In the genomic region with DNA sequence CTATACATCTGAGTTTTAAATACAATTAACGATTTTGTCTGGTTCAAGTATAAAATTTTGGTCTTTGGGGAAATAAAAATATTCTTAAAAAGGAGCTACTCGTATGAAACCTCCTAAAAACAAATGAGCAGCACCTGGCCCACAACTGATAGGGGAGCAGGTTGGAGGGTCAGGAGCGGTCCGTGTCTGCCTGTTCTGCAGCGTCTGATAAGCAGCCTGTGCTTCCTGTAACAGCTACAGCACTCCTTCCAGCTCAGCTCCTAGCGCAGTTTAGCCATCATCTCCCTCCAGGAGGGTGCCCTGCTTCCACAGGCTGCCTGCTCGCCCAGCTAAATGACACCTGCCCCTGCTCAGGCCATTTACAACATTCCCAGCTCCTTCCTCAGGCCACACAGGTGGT, we compare ENCODE assay signal across 12 mouse cellular contexts. TPM values are rescaled to one million over a fixed set of nuclear protein-coding genes. Genes with fewer than 3 reads are reported as not detected.
DNase-seq lines count a peak whose midpoint lies in the region; ATAC-seq and TF ChIP-seq lines count a peak whose summit lies in the region.
"Had no signal": no experiment of that assay in that cellular context is flagged by ENCODE, and none has a peak within 500 bp of the region (broad histone marks: within the 10 kb centered on the region; RNA-seq: fewer than 3 reads in every experiment).

No protein-coding gene starts in this region.

- H3K4me2 ChIP-seq in liver, embryonic 14.5 days (ENCODE audit: low read depth) = peak overlapping the region; percentile 91
- no peak overlapping the region for H3K4me2 ChIP-seq in stomach, embryonic 16.5 days (ENCODE audit: low read depth, low read length)

- WGBS in heart, embryonic 10.5 days = 25% methylated on average over 7 of the region's 7 CpGs
- WGBS in liver, embryonic 14.5 days (ENCODE audit: insufficient replicate concordance) = 6% methylated on average over 7 of the region's 7 CpGs
- 47% methylated on average over 7 of the region's 7 CpGs for WGBS in stomach, embryonic 16.5 days

- intact Hi-C loops in heart, postnatal 36 days (cut with DNase I) = no loop called here

- no peak for TF ChIP-seq POLR2A in testis, adult 2 months (IDR thresholded peaks at IDR 0.05; ENCODE audit: control insufficient read depth, low read depth, low read length)

- ATAC-seq in liver, embryonic 14.5 days (ENCODE audit: insufficient read depth) = peak; percentile 99
- ATAC-seq in stomach, embryonic 16.5 days (ENCODE audit: insufficient read depth, low FRiP score) = peak; percentile 71; the same call in 1 of the 2 replicates
- ATAC-seq: activated CD4-positive, CD25-positive, alpha-beta regulatory T cell, adult 4 months had no signal

- no peaks in the 10 kb centered on the region for H3K27me3 ChIP-seq in heart, embryonic 10.5 days (ENCODE audit: insufficient read depth, poor library complexity, severe bottlenecking)
- H3K27me3 ChIP-seq in testis, adult 2 months (ENCODE audit: control insufficient read depth, insufficient read depth, low read length) = no peaks in the 10 kb centered on the region
- H3K27me3 ChIP-seq in liver, embryonic 14.5 days (ENCODE audit: control insufficient read depth, insufficient read depth, low read length) = no peaks in the 10 kb centered on the region
- no peaks in the 10 kb centered on the region for H3K27me3 ChIP-seq in stomach, embryonic 16.5 days (ENCODE audit: control insufficient read depth, insufficient read depth, low read length)
- H3K27me3 ChIP-seq: CH12.LX had no signal

- H3K9me3 ChIP-seq in heart, embryonic 10.5 days = no peaks in the 10 kb centered on the region
- H3K9me3 ChIP-seq in liver, embryonic 14.5 days (ENCODE audit: control insufficient read depth, low read length) = no peaks in the 10 kb centered on the region
- H3K9me3 ChIP-seq in stomach, embryonic 16.5 days (replicated peaks; ENCODE audit: control insufficient read depth, low read length) = no peaks in the 10 kb centered on the region
- H3K9me3 ChIP-seq: embryonic facial prominence, embryonic 10.5 days had no signal

- peak overlapping the region; percentile 65 for H3K9ac ChIP-seq in liver, embryonic 14.5 days (replicated peaks)
- H3K9ac ChIP-seq in stomach, embryonic 16.5 days (ENCODE audit: low read length) = no peak overlapping the region

- peaks cover 24% of the 10 kb centered on the region for H3K4me1 ChIP-seq in heart, embryonic 10.5 days
- no peaks in the 10 kb centered on the region for H3K4me1 ChIP-seq in testis, adult 2 months (ENCODE audit: control insufficient read depth, insufficient read depth, low read length)
- peaks cover 42 to 53% of the 10 kb centered on the region in 2 experiments for H3K4me1 ChIP-seq in liver, embryonic 14.5 days (replicated peaks; ENCODE audit: control insufficient read depth in 2 of 2, insufficient read depth in 2 of 2, low read length in 1 of 2)
- peaks cover 5% of the 10 kb centered on the region; the same call in 1 of the 2 replicates for H3K4me1 ChIP-seq in stomach, embryonic 16.5 days (ENCODE audit: control insufficient read depth, insufficient read depth, low read length)

- H3K36me3 ChIP-seq in heart, embryonic 10.5 days = peaks cover 3% of the 10 kb centered on the region; the same call in 1 of the 2 replicates
- H3K36me3 ChIP-seq in testis, adult 2 months (ENCODE audit: control insufficient read depth, insufficient read depth, low read length) = no peaks in the 10 kb centered on the region
- peaks cover 3% of the 10 kb centered on the region; the same call in 1 of the 2 replicates for H3K36me3 ChIP-seq in liver, embryonic 14.5 days (replicated peaks; ENCODE audit: control insufficient read depth, insufficient read depth, low read depth)
- H3K36me3 ChIP-seq in stomach, embryonic 16.5 days (ENCODE audit: control insufficient read depth, insufficient read depth, low read length) = no peaks in the 10 kb centered on the region

- peak; percentile 87 for DNase-seq in heart, embryonic 10.5 days (ENCODE audit: low spot score)
- no peak for DNase-seq in heart, postnatal 36 days
- no peak for DNase-seq in testis, postnatal 14 days (ENCODE audit: low spot score)
- peak; percentile 84 to 87 (median 86) for DNase-seq in liver, embryonic 14.5 days (ENCODE audit: low read depth in 3 of 3, low spot score in 3 of 3)
- DNase-seq in lung, postnatal 36 days = no peak
- no peak for DNase-seq in thymus, postnatal 14 days
- DNase-seq: retina, postnatal 1 day had no signal

- TF ChIP-seq CTCF in testis, adult 2 months (IDR thresholded peaks at IDR 0.05; ENCODE audit: control insufficient read depth, insufficient read depth, insufficient replicate concordance, low read depth, low read length) = no peak
- no peak for TF ChIP-seq CTCF in liver, embryonic 14.5 days (IDR thresholded peaks at IDR 0.05; ENCODE audit: low read depth)

- H3K27ac ChIP-seq in heart, embryonic 10.5 days = peak overlapping the region; percentile 37
- peak overlapping the region; percentile 34; the same call in 1 of the 2 replicates for H3K27ac ChIP-seq in testis, adult 2 months (ENCODE audit: control insufficient read depth, insufficient read depth, low read depth, low read length)
- H3K27ac ChIP-seq in liver, embryonic 14.5 days = peak overlapping the region; percentile 99
- no peak overlapping the region for H3K27ac ChIP-seq in stomach, embryonic 16.5 days (ENCODE audit: low read length)
- H3K27ac ChIP-seq: embryonic facial prominence, embryonic 10.5 days had no signal

- no peak overlapping the region for H3K4me3 ChIP-seq in heart, embryonic 10.5 days
- no peak overlapping the region for H3K4me3 ChIP-seq in testis, adult 2 months (ENCODE audit: control insufficient read depth, low read depth, low read length)
- H3K4me3 ChIP-seq in liver, embryonic 14.5 days (ENCODE audit: insufficient read depth in 1 of 2, low read depth in 2 of 2, low read length in 2 of 2) = peak overlapping the region; percentile 47 to 49
- H3K4me3 ChIP-seq in stomach, embryonic 16.5 days (replicated peaks; ENCODE audit: low read length) = no peak overlapping the region
- H3K4me3 ChIP-seq: embryonic facial prominence, embryonic 10.5 days had no signal

- TF ChIP-seq EP300 in liver, embryonic 14.5 days (IDR thresholded peaks at IDR 0.05; ENCODE audit: low read depth) = peak; percentile 94

RNA-seq across cellular contexts. Expression of gene Dcun1d1, which starts 13.8 kb away (rescaled TPM):
- 80.2 and 89.6 TPM in 2 replicates for polyA plus RNA-seq in heart, embryonic 10.5 days (2016; fragmentation: Nextera tagmentation; extraction: Ambion mirVana)
- total RNA-seq in heart, postnatal 36 days (2021) = 10 to 100 TPM; 52.6 to 60.9 TPM
- polyA plus RNA-seq in testis, adult 2 months (2012; rRNA removed) = 253 and 333 TPM in 2 replicates
- polyA plus RNA-seq in liver, embryonic 14.5 days (2012; rRNA removed) = 13.4 and 31.3 TPM in 2 replicates
- polyA plus RNA-seq in liver, embryonic 14.5 days (2014; fragmentation: Nextera tagmentation; extraction: Ambion mirVana) = 78.6 and 84.8 TPM in 2 replicates
- 85.6 and 97.6 TPM in 2 replicates for polyA plus RNA-seq in stomach, embryonic 16.5 days (2015; fragmentation: Nextera tagmentation; extraction: Ambion mirVana)

Comparison
In these comparisons a context has a peak if more than half of its experiments do, and no peak if none do; other contexts are left out.
1. DNase-seq: peak in heart, embryonic 10.5 days (single experiment) and liver, embryonic 14.5 days (3 of 3); none in heart, postnatal 36 days (0 of 2), testis, postnatal 14 days (single experiment), lung, postnatal 36 days (single experiment) and thymus, postnatal 14 days (single experiment).
2. H3K4me3 ChIP-seq: peak in liver, embryonic 14.5 days (2 of 2); none in heart, embryonic 10.5 days (single experiment), testis, adult 2 months (single experiment) and stomach, embryonic 16.5 days (single experiment).